Mouse (Mus musculus): ENCODE measurements around the gene Ace3.

DNA sequence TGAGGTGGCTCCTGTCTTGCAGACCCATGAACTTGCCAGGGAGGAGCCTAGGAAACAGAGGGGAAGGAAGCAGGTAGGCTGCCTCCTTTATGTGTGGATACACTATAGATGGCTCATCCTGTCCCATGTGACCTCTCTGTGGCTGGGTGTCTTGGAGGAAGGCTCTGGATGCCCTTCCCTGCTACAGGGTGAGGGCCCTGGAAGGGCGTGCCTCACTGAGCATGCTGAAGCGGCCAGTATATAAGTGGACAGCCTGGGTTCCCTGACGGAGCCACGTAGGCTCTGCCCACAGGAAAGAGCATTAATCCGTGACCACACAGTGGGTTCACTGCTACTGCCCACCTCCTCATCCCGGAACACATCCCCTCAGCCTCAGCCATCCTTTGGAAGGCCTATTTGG lies 5.0 kb upstream of the Ace3 start:
- TF ChIP-seq POLR2A (IDR thresholded peaks at IDR 0.05; ENCODE audit: control insufficient read depth, extremely low read depth, insufficient read depth, low read length, poor library complexity) (no peak), CTCF (IDR thresholded peaks at IDR 0.05; ENCODE audit: borderline replicate concordance, control insufficient read depth, extremely low read depth, insufficient read depth, low read length, poor library complexity) (no peak)
